Mouse (Mus musculus) forebrain, embryonic 12.5 days (tissue): ENCODE measurements around the gene BC025920. TPM values are rescaled to one million over a fixed set of nuclear protein-coding genes. Genes with fewer than 3 reads are reported as not detected.

Experiments used
- ATAC-seq: fragments of 200-750 bp; cut with Nextera tagmentation; 2 replicates; pipeline ENCODE4 v1.8.0; 2017; ENCODE audit warnings: moderate TSS enrichment; ENCODE audit not compliant: low FRiP score
- H3K27ac ChIP-seq: fragments of 300-500 bp; sonication (generic); 2 replicates; pipeline ENCODE4 v1.5.1; 2016; ENCODE audit warnings: mild to moderate bottlenecking
- H3K27me3 ChIP-seq: fragments of 300-500 bp; sonication (generic); 2 replicates; pipeline ENCODE4 v1.6.1; 2016; ENCODE audit warnings: mild to moderate bottlenecking
- H3K36me3 ChIP-seq: fragments of 300-500 bp; sonication (generic); replicated peaks from 2 replicates; pipeline ENCODE4 v1.6.1; 2016; ENCODE audit warnings: mild to moderate bottlenecking
- H3K4me1 ChIP-seq: fragments of 300-500 bp; sonication (generic); 2 replicates; pipeline ENCODE4 v1.6.1; 2016
- H3K4me2 ChIP-seq: fragments of 300-500 bp; sonication (generic); 2 replicates; pipeline ENCODE4 v1.6.1; 2016; ENCODE audit warnings: mild to moderate bottlenecking, moderate library complexity
- H3K4me3 ChIP-seq: fragments of 300-500 bp; sonication (generic); replicated peaks from 2 replicates; pipeline ENCODE4 v1.5.1; 2016; ENCODE audit warnings: mild to moderate bottlenecking
- H3K9ac ChIP-seq: fragments of 300-500 bp; sonication (generic); 2 replicates; pipeline ENCODE4 v1.6.1; 2016; ENCODE audit warnings: mild to moderate bottlenecking
- H3K9me3 ChIP-seq: fragments of 300-500 bp; sonication (generic); 2 replicates; pipeline ENCODE4 v1.6.1; 2016
- WGBS: fragments of 180-500 bp; shearing (Covaris S2); methylation state at CpG from one replicate; pipeline ENCODE4 v1.1.7; 2016; 5-methylcytosine and 5-hydroxymethylcytosine counted together
- polyA plus RNA-seq: library from polyadenylated mRNA; unstranded; fragments of >200 nt; fragmentation: Nextera tagmentation; extraction: Ambion mirVana; gene quantifications from 2 replicates; pipeline ENCODE4 v1.2.1, GENCODE M21; 2016

BC025920 gene
- polyA plus RNA-seq, 1 experiment from 2014 or later: 2.2 TPM

DNA sequence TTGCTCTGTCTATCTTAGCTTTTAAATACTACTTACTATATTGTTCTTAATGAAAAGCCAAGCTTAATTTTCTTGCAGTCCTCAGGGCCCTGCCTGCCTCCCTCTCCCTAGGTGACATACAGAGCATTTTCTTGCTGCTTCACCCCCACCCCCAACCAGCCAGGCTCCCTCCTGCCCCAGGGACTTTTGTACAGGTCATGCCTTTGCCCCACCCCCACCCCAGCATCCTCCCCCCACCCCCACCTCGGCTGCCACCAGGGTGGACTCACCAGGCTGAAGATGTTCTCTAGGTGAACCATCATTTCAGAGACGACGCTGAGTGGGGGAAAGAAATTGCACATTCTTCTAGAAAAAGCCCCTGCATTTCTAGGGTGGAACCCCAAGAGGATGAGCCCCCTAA, 7.7 kb upstream of the BC025920 start:
- H3K27me3 ChIP-seq: peaks cover 87% of the 10 kb centered on the region
- whole genome bisulfite sequencing: 31% methylated on average over 3 of the region's 3 CpGs
- no peak for ATAC-seq
- no peak overlapping the region for H3K9ac ChIP-seq
- peaks cover 50% of the 10 kb centered on the region for H3K4me1 ChIP-seq
- H3K9me3 ChIP-seq: no peaks in the 10 kb centered on the region
- no peak overlapping the region for H3K4me3 ChIP-seq
- no peak overlapping the region for H3K27ac ChIP-seq
- H3K36me3 ChIP-seq: no peaks in the 10 kb centered on the region
- H3K4me2 ChIP-seq: no peak overlapping the region

DNA sequence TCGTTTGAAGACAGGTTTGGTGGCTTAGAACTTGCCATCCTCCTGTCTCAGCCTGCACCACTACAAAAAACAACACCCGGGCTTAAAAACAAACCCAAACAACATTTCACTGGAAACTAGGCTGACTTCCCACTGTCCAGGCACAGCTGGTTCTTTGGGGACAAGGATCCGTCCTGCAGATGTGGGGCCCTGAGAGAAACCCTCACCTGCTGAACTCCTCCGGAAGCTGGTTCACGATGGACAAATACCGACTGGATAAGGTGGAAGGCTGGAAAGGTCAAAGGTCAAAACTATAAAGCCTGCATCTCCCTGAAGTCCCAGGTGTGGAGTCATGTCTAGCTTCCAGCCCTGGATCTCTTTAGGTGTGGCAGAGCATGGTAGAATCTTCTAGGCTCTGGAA, 7.2 kb upstream of the BC025920 start:
- H3K9me3 ChIP-seq: no peaks in the 10 kb centered on the region
- ATAC-seq: no peak

DNA sequence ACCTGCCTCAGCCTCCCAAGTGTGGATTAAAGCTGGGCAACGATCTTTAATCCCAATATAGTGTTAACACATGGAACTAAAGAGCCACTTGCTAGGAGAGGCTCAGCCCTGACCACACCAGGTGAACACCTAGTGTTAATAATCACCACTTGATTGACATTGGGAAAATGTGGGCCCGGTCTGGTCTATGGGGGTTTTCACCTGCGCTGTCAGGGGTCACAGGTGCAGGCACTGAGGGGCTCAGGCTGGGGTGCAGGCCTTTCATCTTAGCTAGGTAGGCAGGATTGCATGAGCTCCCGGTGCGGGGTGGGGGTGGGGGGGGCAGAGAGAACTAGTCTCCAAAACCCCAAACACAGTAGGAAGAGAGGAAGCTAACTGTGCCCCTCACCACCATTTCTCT, 6.4 kb upstream of the BC025920 start:
- no peak overlapping the region for H3K9ac ChIP-seq
- 75% methylated on average over 5 of the region's 5 CpGs for WGBS
- H3K4me1 ChIP-seq: peaks cover 51% of the 10 kb centered on the region

More for the DNA sequence above, 7.2 kb upstream of the BC025920 start:
- H3K36me3 ChIP-seq: no peaks in the 10 kb centered on the region
- no peak overlapping the region for H3K4me3 ChIP-seq
- H3K4me1 ChIP-seq: peaks cover 50% of the 10 kb centered on the region
- no peak overlapping the region for H3K9ac ChIP-seq
- 66% methylated on average over 6 of the region's 6 CpGs for WGBS
- peaks cover 82% of the 10 kb centered on the region for H3K27me3 ChIP-seq
- H3K4me2 ChIP-seq: no peak overlapping the region
- no peak overlapping the region for H3K27ac ChIP-seq

DNA sequence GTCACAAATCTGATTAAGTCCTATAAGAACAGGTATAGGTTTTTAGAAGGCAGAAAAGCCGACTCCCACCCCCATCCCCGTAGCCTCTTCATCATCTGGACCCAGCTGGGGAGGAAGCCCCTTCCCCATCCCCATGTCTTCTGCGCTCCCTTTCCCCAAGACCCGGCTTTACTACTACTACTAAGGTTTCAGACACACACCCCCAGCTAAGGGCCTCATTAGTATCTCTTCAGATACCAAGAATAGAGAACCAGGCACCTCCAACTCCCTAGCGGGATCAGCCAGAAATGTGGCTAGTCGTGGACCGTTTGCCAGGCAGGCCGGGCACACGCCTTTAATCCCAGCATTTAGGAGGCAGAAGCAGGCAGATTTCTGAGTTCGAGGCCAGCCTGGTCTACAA, 6.0 kb upstream of the BC025920 start:
- WGBS: 51% methylated on average over 10 of the region's 10 CpGs
- Histone ChIP-seq H3K27ac (no peak overlapping the region), H3K36me3 (no peaks in the 10 kb centered on the region), H3K4me2 (no peak overlapping the region), H3K9me3 (no peaks in the 10 kb centered on the region), H3K4me3 (no peak overlapping the region), H3K27me3 (peaks cover 70% of the 10 kb centered on the region), H3K9ac (no peak overlapping the region), H3K4me1 (peaks cover 54% of the 10 kb centered on the region)
- no peak for ATAC-seq

More for the DNA sequence above, 6.4 kb upstream of the BC025920 start:
- H3K27me3 ChIP-seq: peaks cover 74% of the 10 kb centered on the region
- no peak for ATAC-seq
- no peaks in the 10 kb centered on the region for H3K9me3 ChIP-seq
- H3K4me3 ChIP-seq: no peak overlapping the region
- no peak overlapping the region for H3K4me2 ChIP-seq
- H3K36me3 ChIP-seq: no peaks in the 10 kb centered on the region
- H3K27ac ChIP-seq: no peak overlapping the region

- peak within 1 kb of the TSS; percentile 21 for H3K4me3 ChIP-seq
- under 1% methylated on average over 28 of the region's 28 CpGs for WGBS
These were observed 5.3 kb upstream of the BC025920 start, which contains the start of gene Tle6 for GRCm38 (mm10) chr10:81600738-81601203. TSS of gene Tle6 (minus strand) at chr10:81601073.

DNA sequence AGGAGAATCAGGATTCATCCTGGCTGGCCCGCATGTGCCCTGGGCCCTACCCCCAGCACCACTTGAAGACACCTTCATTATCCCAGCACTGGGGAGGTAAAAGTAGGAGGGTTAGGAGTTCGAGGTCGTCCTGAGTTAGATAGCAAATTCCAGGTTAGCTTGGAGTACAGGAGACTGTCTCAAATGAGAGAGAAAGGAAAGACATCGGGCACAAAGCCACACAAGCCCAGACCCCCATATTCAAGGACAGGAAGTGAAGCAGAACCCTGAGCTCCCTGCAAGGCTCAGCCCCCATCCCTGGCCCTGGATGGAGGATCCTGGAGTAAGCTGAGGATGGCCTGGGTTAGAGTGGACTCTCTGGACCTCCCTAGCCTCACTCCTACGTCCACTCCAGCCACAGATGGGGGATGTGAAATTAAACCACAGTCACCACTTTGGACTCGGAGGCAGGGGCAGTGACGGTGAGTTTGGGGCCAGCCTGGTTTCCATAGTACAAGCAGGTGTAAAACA, 4.6 kb upstream of the BC025920 start:
- H3K27ac ChIP-seq: no peak overlapping the region
- H3K4me2 ChIP-seq: peak overlapping the region; percentile 48
- no peaks in the 10 kb centered on the region for H3K36me3 ChIP-seq
- ATAC-seq: 0 out of 2 replicates have a peak, but pooled peaks have one; percentile 0
- WGBS: 15% methylated on average over 7 of the region's 7 CpGs
- H3K9ac ChIP-seq: no peak overlapping the region
- peaks cover 56% of the 10 kb centered on the region for H3K27me3 ChIP-seq
- 0 out of 2 replicates have a peak overlapping the region, but pooled peaks have one; percentile 21 for H3K4me3 ChIP-seq
- H3K9me3 ChIP-seq: no peaks in the 10 kb centered on the region
- H3K4me1 ChIP-seq: peaks cover 48% of the 10 kb centered on the region

More at GRCm38 (mm10) chr10:81600738-81601203, 5.3 kb upstream of the BC025920 start, which contains the start of gene Tle6:
- no peak within 1 kb of the TSS for H3K27ac ChIP-seq
- no peaks in the 10 kb centered on the region for H3K36me3 ChIP-seq
- H3K9ac ChIP-seq: no peak within 1 kb of the TSS
- no peaks in the 10 kb centered on the region for H3K9me3 ChIP-seq
- peak; percentile 87 for ATAC-seq
- H3K4me1 ChIP-seq: peaks cover 54% of the 10 kb centered on the region
- H3K4me2 ChIP-seq: peak within 1 kb of the TSS; percentile 48
- peaks cover 63% of the 10 kb centered on the region for H3K27me3 ChIP-seq

DNA sequence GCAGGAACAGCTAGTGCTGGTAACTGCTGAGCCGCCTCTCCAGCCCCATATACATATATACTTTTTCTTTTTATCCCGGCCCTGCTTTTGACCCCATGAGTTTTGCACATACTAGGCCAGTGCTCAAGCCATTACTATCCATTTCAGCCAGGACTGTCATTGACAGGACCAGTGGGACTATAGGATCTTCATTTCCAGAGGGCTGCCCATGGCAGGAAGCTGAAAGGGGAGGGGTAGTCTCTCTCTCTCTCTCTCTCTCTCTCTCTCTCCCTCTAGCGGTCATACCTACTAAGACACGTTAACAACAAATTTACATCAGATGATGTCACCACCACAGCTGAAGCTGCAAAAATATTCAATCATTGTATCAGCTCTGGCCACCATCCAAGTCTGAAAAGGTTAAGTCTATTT, 3.3 kb upstream of the BC025920 start:
- Histone ChIP-seq H3K4me1 (peaks cover 41% of the 10 kb centered on the region), H3K4me2 (no peak overlapping the region), H3K27ac (no peak overlapping the region), H3K36me3 (no peaks in the 10 kb centered on the region; the same call in 1 of the 2 replicates), H3K9me3 (no peaks in the 10 kb centered on the region), H3K27me3 (peaks cover 43% of the 10 kb centered on the region), H3K4me3 (no peak overlapping the region), H3K9ac (no peak overlapping the region)
- 16% methylated on average over 4 of the region's 4 CpGs for WGBS
- ATAC-seq: no peak

DNA sequence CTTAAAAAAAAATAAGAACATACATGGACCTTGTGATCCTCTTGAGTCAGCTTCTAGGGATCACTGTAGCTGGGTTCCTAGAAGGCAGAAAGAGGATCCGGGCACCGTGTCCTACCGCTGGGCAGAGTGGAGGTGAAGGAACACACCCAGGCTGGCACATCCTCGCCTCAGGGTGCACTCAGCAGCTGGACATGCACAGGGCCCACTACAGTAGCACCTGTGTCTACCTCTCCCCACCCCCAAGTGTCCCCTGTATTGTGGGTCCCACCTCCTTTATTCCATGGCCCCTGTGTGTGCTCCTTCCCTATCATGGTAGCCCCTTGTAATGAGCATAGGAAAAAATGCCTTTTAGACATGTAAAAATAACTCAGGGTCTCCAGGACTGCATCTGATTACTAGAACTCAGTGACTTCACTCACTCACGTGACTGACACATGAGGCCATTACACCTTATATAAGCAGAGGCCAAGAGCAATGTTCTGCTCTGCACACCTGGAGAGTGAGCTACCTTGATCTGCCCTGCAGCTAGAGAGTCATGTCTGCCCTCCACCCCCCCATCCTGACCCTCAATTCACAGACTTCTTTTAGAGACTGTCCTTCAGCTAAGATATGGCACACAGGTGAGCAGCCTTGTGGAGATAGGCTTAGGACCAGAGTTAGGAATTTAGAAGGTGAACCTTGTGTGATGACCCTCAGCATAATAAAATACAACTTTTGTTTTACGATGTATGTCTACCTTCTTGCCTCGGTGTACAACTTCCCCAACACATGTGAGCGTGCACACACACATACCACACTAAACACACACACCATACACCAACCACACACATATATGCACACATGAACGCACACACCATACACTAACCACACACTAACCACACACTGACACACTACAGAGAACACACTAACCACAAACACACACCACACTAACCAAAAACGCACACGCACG, 1.8 kb upstream of the BC025920 start:
- H3K27ac ChIP-seq: no peak overlapping the region
- ATAC-seq: no peak
- H3K27me3 ChIP-seq: peaks cover 28% of the 10 kb centered on the region
- H3K4me3 ChIP-seq: no peak overlapping the region
- H3K4me1 ChIP-seq: peaks cover 38% of the 10 kb centered on the region
- H3K36me3 ChIP-seq: peaks cover 7% of the 10 kb centered on the region
- 0 out of 2 replicates have a peak overlapping the region, but pooled peaks have one; percentile 76 for H3K4me2 ChIP-seq
- 83% methylated on average over 12 of the region's 12 CpGs for WGBS
- no peak overlapping the region; the same call in 1 of the 2 replicates for H3K9ac ChIP-seq
- no peaks in the 10 kb centered on the region for H3K9me3 ChIP-seq

DNA sequence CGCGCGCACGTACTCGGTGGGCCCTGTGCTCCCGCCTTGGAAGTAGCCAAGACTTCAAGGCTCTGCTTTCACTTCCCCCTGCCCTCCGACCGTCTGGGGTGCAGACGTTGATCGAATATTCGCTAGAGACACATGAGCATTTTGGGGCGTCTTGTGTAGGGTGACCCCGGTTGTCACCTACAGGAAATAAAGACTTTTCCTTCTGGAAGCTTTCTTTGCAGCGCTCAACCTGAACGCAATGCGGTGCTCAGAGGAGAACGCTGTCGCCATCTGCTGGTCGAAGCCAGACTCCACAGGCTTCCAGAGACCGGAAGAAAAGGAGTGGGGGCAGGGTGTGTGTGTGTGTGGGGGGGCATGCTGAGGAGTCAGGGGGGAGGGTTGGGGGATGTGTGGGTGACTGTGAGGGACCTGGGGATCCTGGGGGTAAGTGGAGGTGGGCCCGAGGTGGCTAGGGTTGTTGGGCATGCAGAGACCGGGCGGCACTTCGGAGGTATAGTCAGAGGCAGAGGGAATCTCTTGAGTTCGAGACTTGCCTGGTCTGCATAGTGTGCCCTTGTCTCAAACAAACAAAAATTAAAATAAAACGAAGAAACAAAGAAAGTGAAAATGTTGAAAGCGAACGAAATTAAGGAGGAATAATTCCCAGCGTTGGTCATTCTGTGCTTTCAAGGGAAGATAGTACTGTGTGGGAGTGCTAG, 953 bp upstream of the BC025920 start:
- H3K4me3 ChIP-seq: peak overlapping the region; percentile 51
- ATAC-seq: peak; percentile 44
- H3K27ac ChIP-seq: peak overlapping the region; percentile 93
- peaks cover 38% of the 10 kb centered on the region for H3K4me1 ChIP-seq
- peak overlapping the region; percentile 76 for H3K4me2 ChIP-seq
- peaks cover 19% of the 10 kb centered on the region for H3K27me3 ChIP-seq
- WGBS: 19% methylated on average over 29 of the region's 29 CpGs
- H3K9me3 ChIP-seq: no peaks in the 10 kb centered on the region
- no peak overlapping the region; the same call in 1 of the 2 replicates for H3K9ac ChIP-seq
- H3K36me3 ChIP-seq: peaks cover 9% of the 10 kb centered on the region

DNA sequence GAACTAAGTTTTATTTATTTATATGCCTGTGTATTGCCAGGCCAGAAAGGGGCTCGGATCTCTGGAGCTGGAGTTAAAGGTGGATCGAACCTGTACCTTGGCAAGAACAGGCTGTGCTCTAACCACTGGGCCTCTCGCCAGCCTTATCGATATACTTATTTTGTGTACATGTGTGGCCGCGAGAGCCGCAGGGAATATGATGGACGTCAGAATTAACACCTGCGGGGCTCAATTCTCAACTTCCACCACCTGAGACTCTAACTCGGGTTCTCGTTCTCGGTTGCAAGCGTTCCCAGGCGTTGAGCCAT, 450 bp upstream of the BC025920 start:
- H3K4me1 ChIP-seq: peaks cover 35% of the 10 kb centered on the region
- no peaks in the 10 kb centered on the region for H3K9me3 ChIP-seq
- H3K9ac ChIP-seq: peak overlapping the region; percentile 46
- H3K36me3 ChIP-seq: peaks cover 9% of the 10 kb centered on the region
- peaks cover 17% of the 10 kb centered on the region for H3K27me3 ChIP-seq
- ATAC-seq: 0 out of 2 replicates have a peak, but pooled peaks have one; percentile 1
- peak overlapping the region; percentile 93 for H3K27ac ChIP-seq
- peak overlapping the region; percentile 51 for H3K4me3 ChIP-seq
- 4% methylated on average over 14 of the region's 14 CpGs for WGBS
- peak overlapping the region; percentile 76 for H3K4me2 ChIP-seq

- peaks cover 7% of the 10 kb centered on the region for H3K27me3 ChIP-seq
- H3K9ac ChIP-seq: no peak overlapping the region
- H3K36me3 ChIP-seq: peaks cover 9% of the 10 kb centered on the region
- peaks cover 17% of the 10 kb centered on the region for H3K4me1 ChIP-seq
- H3K27ac ChIP-seq: no peak overlapping the region
- H3K4me2 ChIP-seq: no peak overlapping the region
- ATAC-seq: no peak
- H3K4me3 ChIP-seq: no peak overlapping the region
- no peaks in the 10 kb centered on the region for H3K9me3 ChIP-seq
- WGBS: 79% methylated on average over 1 of the region's 1 CpGs
These were observed 2.2 kb downstream of the BC025920 start for GRCm38 (mm10) chr10:81608308-81608707.

DNA sequence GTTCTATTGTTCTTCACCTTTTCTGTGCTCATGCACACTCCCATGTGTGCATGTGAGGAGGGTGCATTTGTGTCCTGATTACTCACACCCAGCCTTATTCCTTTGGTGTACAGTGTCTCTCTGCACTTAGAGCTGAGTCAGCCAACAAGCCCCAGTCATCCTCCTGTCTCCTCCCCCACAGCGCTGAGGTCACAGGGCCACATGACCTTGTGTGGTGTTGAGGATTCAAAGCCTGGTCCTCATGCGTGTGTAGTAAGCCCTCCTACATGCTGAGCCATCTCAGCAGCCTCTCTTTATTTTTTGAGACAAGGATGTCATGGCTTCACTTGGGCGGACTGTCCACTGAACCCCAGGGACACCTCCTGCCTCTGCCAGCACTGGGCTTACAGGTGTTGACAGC, 6.7 kb downstream of the BC025920 start:
- Histone ChIP-seq H3K4me3 (no peak overlapping the region), H3K9me3 (no peaks in the 10 kb centered on the region), H3K4me1 (no peaks in the 10 kb centered on the region), H3K27ac (no peak overlapping the region), H3K36me3 (peaks cover 9% of the 10 kb centered on the region), H3K27me3 (peaks cover 7% of the 10 kb centered on the region), H3K4me2 (no peak overlapping the region), H3K9ac (no peak overlapping the region)
- 70% methylated on average over 3 of the region's 3 CpGs for WGBS
- no peak for ATAC-seq
